Mouse (Mus musculus) erythroblast, adult 5-6 weeks (primary cell): ENCODE results near the gene Il22ra2. TPM values are rescaled to one million over a fixed set of nuclear protein-coding genes. Genes with fewer than 3 reads are reported as not detected.
A peak's percentile ranks its signal among the peaks of the same experiment; 100 is the strongest.

Experiments
- ATAC-seq: replicated peaks from 2 replicates; pipeline ENCODE4 v1.8.0; 2016; ENCODE audit warnings: moderate number of reproducible peaks, mild to moderate bottlenecking, moderate TSS enrichment, inconsistent platforms; ENCODE audit not compliant: poor library complexity, low FRiP score, severe bottlenecking
- total RNA-seq, 2 experiments: library from RNA; stranded (forward) in 1 of 2; stranded (reverse) in 1 of 2; fragments of 150-400 nt in 1 of 2; fragments of 200-764, 138-1000 nt in 1 of 2; gene quantifications; 2 replicates each; pipeline versions ENCODE4 v1.2.3 to v1.2.4; 2015 to 2017; ENCODE audit warnings: low replicate concordance in 2 of 2

The Il22ra2 gene
- total RNA-seq (2015; ENCODE audit: low replicate concordance): 3.5 TPM in 1 of 2 replicates, not detected in the other
- 0.28 and 1.4 TPM in 2 replicates for total RNA-seq (2017; ENCODE audit: low replicate concordance)

GRCm38 (mm10) chr10:19621408-19622048 lies at the start of gene Il22ra2:
Gene Il22ra2 (plus strand): TSS chr10:19621998.
- no peak for ATAC-seq

- no peak for ATAC-seq
These were observed 44.2 kb upstream of the Il22ra2 start for GRCm38 (mm10) chr10:19577571-19577970.

GRCm38 (mm10) chr10:19578001-19578400 lies 43.8 kb upstream of the Il22ra2 start:
- no peak for ATAC-seq

GRCm38 (mm10) chr10:19578409-19578986 lies 43.3 kb upstream of the Il22ra2 start:
- no peak for ATAC-seq

GRCm38 (mm10) chr10:19580660-19581059 lies 41.1 kb upstream of the Il22ra2 start:
- no peak for ATAC-seq

- ATAC-seq: no peak
These were observed 39.8 kb upstream of the Il22ra2 start for GRCm38 (mm10) chr10:19581844-19582582.

- no peak for ATAC-seq
These were observed 38.9 kb upstream of the Il22ra2 start for GRCm38 (mm10) chr10:19582806-19583430.

- no peak for ATAC-seq
These were observed 37.7 kb upstream of the Il22ra2 start for GRCm38 (mm10) chr10:19584064-19584463.

- no peak for ATAC-seq
These were observed 37.0 kb upstream of the Il22ra2 start for GRCm38 (mm10) chr10:19584846-19585245.

GRCm38 (mm10) chr10:19585860-19586259 lies 35.9 kb upstream of the Il22ra2 start:
- ATAC-seq: no peak

GRCm38 (mm10) chr10:19587281-19587680 lies 34.5 kb upstream of the Il22ra2 start:
- no peak for ATAC-seq

GRCm38 (mm10) chr10:19589626-19590025 lies 32.2 kb upstream of the Il22ra2 start:
- ATAC-seq: no peak

GRCm38 (mm10) chr10:19591286-19591640 lies 30.5 kb upstream of the Il22ra2 start:
- no peak for ATAC-seq

GRCm38 (mm10) chr10:19591641-19592441 lies 30.0 kb upstream of the Il22ra2 start, which contains the start of gene Ifngr1:
Gene Ifngr1 (plus strand): TSS chr10:19591949.
- peak; percentile 95 for ATAC-seq

- ATAC-seq: no peak
These were observed 29.2 kb upstream of the Il22ra2 start for GRCm38 (mm10) chr10:19592556-19592955.

GRCm38 (mm10) chr10:19593296-19593695 lies 28.5 kb upstream of the Il22ra2 start:
- ATAC-seq: no peak

GRCm38 (mm10) chr10:19594201-19594905 lies 27.4 kb upstream of the Il22ra2 start:
- ATAC-seq: no peak

GRCm38 (mm10) chr10:19596866-19597265 lies 24.9 kb upstream of the Il22ra2 start:
- no peak for ATAC-seq

GRCm38 (mm10) chr10:19598091-19598490 lies 23.7 kb upstream of the Il22ra2 start:
- no peak for ATAC-seq
